Mouse (Mus musculus): ENCODE data around the gene Kcna2.

Kcna2 gene

DNA sequence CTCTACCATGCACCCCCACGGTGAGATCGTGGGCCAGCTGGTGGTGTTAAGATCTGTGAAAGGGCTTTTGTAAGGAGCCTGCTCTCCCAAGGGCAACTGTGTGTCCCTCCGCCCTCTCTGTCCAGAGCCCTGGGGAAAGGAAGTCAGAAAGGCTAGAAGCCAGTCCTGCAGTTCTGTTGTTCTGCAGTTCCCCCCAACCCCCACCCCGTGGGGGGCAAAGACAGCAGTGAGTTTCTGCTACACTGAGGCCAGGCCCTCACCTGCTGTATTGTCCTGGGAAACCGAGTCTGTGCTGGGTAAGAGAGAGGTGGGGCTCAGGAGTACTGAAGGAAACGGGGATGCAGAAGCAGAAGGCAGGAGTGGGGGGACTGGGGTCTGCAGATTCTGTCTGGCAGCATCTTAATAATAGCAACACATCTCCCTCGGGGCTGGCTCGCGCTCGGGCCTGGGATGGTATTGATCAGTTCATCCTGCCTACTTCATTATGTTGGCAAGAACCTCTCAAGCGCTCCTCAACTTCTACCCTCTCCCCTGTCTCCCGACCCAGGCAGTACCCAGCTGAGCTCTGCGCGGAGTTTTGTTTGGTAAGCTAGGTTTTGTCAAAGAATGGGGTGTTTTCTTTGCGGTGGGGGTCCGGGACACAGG is at the start of gene Kcna2:
Gene Kcna2, plus strand, starts transcription at position 336 of the 645 bp plus-strand sequence.
- no peak for DNase-seq (ENCODE audit: low spot score in 2 of 2)

DNA sequence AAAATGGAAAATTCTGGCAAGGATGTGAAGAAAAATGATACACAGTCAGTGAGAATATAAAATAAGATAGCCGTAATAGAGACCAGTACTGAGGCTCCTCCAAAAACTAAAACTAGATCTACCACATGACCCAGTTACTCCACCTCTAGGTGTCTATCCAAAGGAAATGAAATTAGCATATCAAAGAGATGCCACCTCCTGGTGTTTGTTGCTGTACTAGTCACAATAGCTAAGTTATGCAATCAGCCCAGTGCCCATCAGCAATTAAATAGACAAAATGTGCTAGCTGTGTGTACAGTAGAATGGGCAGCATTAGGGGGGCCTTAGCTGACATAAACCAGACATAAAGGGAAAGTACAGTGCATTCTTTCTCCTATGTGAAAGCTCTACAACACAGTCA is 39.5 kb upstream of the Kcna2 start:
- no peak for DNase-seq (ENCODE audit: low spot score in 2 of 2)

DNA sequence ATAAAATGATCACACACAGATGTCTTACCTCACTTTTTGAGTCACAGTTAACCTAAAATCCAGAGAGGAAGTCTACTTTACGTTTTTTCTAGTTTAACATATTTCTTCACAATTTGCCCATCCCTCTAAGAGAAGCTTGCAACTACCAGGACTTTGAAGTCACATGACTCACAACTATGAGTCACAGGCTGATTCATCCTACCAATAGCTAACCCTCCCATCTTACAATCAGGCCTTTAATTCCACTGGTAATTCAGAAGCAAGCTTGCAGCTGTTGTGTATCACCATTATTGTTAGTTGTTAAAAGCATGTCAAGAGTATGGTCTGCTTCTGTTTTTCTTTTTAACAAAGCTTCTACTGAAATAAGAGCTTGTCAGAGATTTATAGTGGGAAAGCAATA is 38.2 kb upstream of the Kcna2 start:
- DNase-seq (ENCODE audit: low spot score in 2 of 2), result no peak

DNA sequence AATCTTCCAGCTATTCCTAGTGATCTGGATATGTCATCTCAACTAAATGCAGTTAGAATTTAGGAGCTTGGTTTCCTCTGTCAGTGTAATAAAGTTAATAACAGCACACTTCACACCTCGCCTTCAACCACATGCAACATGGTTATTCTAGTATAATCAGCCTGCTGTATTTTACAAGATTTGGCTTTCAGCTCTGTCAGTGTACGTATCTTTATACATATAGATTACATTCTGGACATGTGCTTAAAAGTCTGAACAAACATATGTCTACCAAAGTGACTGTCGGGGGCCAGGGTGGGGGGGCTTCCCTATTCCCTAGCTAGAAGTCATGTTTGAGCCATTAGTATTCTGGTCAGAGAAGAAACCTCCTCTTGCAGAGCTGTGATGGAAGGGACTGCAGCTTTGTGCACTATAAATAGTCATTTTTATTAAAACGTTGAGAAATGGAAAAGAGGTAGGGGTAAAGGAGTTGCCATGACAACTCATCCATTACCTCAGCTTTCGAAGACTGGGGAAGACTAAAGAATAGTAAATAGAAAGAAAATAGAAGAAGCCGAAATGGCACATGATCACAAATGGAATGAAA is 35.3 kb upstream of the Kcna2 start:
- no peak for DNase-seq (ENCODE audit: low spot score in 2 of 2)

DNA sequence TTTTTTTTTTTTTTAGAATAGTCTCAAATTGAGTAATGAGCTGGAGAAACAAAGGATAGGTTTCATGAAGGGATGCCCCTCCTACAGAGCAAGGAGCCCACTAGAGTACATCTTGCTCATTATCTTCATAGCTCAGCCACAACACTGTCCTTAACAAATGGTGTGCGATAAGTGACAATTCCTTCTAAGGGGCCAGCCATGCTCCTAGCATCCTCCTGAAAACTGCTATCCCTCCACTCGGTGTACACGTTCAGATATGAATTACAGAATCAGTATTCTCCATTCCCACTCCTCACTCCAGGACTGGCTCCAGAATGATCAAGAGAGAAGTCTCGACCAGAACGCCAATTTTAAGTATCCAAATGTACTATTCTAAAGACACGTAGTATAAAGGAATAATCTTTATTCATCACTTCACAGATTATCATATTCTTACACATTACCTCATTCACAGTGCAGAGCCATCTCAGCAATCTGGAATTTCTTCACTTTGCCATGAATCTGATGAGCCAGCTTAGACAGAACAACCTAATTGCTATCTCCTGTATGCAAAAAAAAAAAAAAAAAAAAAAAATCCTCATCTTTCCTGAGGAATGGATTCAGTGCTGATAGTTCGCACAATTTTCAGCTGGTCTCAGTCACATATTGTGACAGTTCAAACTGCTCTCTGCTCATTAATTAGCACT is 34.6 kb upstream of the Kcna2 start:
- no peak for DNase-seq (ENCODE audit: low spot score in 2 of 2)

DNA sequence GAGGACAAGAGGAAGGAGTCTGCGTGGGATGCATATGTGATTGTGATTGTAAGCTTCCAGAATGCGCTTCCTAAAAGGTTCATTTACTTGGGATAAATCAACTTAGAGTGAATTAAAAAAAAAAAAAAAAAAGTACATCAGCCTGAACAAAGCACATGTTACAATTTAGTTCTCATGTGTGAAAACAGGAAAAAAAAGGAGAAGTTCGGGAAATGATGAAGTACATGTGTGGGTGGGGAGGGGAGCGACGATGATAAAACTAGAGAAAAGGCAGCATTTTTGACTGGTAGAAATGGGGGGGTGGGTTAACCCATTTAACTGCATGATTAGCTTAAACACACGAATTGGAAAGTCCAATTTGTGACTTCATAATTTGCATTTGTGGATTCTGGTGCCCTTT is 33.7 kb upstream of the Kcna2 start:
- DNase-seq (ENCODE audit: low spot score in 2 of 2), result no peak

DNA sequence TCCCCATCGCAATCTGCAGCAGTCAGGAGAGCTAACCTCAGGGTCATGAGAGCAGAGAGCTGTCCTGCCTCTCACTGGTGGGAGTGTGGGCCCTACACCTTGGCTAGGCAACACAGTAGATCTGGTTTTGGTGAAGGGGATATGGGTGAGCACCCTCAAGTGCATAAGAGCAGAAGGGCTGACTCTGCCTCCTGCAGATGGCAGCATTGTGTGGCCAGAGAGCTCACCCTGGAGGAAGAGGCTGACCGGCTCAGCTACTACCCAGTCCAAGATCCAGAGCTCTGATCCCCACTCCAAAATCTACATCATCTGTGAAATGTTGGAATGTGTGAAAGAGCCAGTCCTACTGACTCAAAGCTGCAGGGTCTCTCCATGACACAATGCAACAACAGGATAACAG is 27.1 kb upstream of the Kcna2 start:
- no peak for DNase-seq (ENCODE audit: low spot score in 2 of 2)

DNA sequence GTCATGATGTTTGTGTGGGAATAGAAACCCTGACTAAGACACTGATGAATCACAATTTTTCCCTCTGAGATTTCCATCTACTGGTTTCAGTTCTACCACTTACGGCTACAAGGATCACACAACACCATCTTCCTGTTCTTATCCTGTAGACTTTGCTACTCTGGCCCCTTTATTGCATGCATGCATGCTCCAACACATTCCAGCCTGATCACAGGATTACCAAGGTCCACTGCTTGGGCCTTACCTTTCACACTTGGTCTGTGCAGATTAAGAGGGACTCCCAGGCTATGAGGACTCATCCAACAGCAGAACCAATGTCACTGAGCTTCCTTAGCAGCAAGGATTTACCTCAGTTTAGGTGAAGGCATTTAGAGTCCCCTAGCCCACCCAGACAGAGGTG is 25.2 kb upstream of the Kcna2 start:
- DNase-seq (ENCODE audit: low spot score in 2 of 2), result no peak

DNA sequence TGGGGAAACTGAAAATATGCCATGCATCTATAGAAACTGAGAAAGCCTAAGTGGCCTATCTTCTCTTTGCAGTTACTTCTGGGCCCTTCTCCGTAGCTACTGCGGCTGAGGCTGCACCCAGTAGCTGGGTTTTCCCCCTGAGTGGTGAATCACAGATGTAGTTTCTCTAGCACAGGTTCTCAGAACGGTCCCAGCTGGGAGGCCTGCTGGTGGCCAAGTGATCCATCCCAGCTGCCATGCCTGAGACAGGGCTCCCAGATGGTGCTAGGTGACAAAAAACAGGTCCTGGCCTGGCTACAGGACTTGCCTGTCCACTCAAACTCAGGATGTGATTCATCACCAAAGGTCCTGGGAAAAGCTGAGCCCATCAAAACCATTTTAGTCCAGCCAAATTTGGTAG is 24.3 kb upstream of the Kcna2 start:
- no peak for DNase-seq (ENCODE audit: low spot score in 2 of 2)

DNA sequence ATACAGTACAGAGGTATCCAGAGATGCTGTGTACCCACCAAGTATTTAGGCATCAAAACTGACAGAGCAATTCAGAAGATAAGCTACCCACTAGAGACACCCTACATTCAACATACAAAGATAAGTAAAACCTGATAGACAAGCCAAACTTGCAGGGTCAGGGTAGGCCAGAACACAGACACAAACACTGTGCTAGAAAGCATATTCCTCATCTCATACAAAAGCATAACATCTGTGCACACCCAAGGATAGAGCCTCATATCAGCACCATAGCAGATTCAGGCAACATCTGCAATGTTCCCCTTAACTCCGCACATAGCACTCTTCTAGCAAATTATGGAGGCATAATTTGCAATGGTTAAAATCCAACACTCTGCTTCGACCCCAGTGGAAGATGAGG is 23.8 kb upstream of the Kcna2 start:
- no peak for DNase-seq (ENCODE audit: low spot score in 2 of 2)

DNA sequence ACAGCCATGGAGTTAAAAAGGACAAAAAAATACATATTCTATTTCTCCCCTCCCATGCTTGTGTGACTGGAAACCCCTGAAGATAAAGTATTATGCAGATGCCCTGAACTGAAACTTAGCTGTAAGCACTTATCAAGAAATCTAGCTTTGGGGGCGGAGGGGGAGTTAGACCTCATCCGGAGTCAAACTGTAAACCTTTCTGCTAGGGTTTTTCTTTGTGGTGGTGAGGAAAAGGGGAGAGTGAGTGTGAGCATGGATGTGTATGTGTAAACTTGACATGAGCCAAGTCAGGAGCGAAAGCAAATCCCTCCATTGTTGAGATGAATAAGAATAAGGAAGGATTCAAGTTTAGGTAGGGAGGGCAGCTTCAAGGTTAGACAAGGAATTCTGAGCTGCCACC is 20.1 kb upstream of the Kcna2 start:
- peak; percentile 76 to 78 for DNase-seq (ENCODE audit: low spot score in 2 of 2)

DNA sequence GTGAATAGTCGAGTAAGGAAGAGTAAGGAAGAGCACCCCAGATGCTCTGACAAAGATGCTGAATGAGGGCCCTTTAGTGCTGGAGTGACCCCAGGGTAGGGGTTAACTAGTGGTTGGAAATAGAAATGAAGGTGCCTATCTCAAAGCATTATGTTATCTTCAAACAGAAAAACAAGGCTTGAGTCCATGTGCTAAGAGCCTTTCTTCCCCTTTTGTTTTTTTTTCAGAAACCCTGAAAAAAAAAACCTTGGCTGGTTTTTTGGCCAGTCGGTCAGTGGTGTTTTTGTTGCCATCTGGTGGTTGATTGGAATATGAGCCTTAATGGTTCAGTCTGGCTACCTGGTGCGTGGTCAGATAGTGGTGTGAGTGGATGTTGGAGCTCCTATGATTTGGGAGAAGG is 19.7 kb upstream of the Kcna2 start:
- no peak for DNase-seq (ENCODE audit: low spot score in 2 of 2)

DNA sequence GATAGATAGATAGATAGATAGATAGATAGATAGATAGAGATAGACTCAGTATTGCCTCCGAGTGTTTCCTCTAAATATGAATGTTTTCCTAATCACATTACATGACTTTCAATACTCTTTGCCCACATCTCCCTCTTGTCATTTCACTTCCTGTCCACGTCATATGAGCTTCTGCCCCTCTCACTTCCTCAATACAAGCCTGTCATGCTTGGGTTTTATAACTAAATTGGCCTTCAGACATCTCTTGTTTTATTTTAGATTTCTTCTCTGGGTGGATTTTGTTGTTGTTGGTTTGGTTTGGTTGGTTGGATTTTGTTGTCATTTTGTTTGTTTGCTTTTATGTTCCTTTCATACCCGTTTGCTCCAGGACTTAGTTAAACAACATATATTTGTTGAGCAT is 16.4 kb upstream of the Kcna2 start:
- no peak for DNase-seq (ENCODE audit: low spot score in 2 of 2)

DNA sequence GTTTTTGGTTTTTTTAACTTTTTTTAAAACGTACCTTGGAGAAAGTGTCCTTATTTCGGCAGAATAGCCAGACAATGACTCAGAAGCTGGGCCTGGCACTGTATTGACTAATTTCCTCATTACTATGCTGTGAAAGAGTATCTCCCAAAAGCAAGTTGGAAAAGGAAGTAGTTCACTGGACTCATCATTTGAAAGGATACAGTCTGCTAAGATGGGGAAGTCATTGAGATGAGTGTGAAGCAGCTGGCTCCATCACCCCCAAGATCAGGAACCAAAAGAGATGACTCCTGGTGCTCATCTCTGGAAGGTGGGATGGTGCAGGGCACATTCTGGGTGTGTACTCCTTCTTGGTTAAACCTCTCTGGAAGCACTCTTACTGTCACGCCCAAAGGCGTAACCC is 13.5 kb upstream of the Kcna2 start:
- DNase-seq (ENCODE audit: low spot score in 2 of 2), result no peak

DNA sequence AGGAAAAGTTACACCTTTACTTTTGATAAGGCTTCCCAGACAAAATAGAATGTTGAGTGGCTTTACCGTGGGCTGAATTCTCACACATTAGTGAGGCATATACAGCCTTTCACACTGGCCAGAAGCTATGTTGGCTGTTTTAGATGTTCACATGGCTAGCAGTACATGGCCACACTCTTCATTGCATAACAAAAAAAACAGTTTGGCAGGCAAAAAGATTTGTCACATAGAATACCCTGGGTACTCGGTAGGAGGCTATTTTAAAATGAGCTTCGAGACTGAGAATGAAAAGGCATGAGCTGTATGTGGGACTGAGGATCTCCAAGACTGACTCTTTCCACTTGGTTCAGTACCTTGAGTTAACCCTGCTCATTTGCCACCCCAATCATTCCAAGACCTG is 12.1 kb upstream of the Kcna2 start:
- DNase-seq (ENCODE audit: low spot score in 2 of 2), result no peak

DNA sequence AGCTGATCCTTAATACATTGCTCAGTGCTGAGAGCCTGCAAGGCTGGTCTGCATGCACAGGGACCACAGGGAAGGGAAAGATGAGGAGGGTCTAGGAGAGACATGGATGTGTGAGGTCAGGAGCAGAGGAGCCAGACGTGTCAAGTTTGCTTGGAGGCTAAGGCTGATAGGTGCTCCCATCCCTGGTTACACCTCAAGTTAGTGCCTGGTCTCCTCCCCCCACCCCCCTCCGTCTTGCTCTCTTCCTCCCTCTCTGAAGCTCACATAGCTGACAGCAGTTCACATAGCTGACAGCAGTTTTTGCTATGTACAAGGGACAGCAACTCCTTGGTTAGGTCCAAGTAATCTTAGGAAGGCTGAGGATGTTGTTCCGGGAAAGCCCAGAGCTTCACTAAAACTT is 11.5 kb upstream of the Kcna2 start:
- DNase-seq (ENCODE audit: low spot score in 2 of 2), result peak; percentile 56 to 65

DNA sequence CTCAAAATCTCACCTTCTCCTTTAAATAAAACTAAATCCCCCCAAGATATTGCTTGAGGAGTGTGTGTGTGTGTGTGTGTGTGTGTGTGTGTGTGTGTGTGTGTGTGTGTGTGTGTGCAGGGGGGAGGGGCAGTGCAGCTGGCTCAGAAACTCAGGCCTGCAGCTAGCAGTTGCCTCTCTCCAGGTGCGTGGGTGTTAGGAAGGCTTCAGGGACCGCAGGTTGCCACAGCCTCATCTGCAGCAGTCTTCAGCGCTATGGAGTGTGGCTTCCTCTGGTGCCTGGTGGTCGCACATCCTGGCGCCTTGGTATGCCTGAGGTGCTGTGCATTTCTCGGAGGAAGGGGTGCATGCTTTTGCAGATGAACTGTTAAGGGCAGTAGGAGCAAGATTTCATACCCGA is 10.9 kb upstream of the Kcna2 start:
- peak; percentile 89 to 92 for DNase-seq (ENCODE audit: low spot score in 2 of 2)

DNA sequence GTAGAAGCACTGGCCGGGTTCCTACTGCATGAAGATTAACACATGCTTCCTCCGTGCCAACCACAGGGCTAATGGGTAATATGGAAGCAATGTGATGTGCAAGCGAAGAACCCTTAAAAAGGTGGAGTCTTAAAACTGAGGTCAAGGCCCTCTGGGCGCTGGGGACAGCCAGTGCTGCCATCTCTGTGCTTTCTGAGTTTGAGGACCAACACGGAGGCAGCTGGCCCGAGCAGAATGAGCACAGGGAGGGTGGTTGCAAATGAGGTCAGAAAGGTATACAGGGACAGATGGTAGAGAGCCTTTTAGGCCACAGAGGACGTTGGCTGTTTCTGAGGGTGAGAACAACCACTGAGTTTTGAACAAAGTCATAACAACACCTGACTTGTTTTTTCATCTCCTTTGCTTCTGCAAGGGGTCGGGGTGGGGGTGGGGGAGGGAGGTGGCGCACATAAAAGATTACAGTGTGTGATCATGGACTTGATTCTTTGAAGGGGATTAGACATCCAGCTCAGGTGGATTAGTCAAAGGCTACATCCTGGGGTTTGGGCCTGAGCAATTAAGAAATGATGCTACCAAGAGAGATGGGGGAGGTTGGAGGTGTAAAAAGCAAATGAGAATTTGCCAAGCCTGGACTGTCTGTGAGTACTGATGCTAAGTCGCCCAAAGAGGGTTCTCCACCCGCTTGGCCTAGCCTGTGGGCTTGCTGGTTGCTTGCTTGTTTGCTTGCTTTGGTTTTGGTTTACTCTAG is 10.4 kb upstream of the Kcna2 start:
- peak in 1 of 2 experiments; percentile 68 for DNase-seq (ENCODE audit: low spot score in 2 of 2)

DNA sequence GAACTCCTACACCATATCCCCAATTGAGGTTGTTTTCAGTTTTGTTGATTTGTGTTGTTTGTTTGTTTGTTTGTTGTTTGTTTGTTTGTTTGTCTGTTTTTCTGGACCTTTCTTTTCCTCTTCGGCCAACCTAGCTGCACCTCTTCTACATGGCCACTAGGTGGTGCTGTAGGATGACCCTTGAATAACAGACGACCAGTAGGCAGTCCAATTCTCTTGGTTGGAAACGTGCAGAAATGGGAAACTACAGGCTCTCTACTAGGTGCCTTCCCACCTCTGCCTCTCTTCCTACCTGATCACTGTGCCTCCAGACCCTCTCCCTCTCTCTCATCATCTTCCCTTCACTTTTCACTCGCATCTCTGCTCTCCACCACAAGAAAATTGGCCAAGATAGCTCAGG is 6.9 kb upstream of the Kcna2 start:
- DNase-seq (ENCODE audit: low spot score in 2 of 2), result peak in 1 of 2 experiments; percentile 60

DNA sequence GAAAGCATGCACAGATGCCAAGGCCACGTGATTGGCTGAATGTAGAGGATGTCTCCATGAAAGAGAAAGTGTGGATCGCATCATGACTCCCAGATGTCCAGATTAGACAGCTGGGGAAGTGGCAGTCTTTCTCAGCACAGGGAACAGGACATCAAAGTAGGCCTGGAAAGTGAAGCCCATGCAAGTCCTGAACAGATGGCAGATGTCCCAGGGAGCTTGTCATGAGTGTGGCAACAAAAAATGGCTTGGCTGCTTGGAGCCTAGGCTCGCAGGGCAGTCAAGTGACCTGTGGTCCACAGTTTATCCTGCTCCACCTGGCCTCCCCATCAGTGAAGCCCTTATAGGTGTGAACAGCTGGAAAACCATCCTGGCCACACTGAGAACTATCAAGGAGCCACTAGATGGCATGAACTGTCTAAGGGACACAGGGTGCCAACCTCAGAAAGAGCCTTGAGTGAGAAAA is 4.6 kb upstream of the Kcna2 start:
- no peak for DNase-seq (ENCODE audit: low spot score in 2 of 2)

DNA sequence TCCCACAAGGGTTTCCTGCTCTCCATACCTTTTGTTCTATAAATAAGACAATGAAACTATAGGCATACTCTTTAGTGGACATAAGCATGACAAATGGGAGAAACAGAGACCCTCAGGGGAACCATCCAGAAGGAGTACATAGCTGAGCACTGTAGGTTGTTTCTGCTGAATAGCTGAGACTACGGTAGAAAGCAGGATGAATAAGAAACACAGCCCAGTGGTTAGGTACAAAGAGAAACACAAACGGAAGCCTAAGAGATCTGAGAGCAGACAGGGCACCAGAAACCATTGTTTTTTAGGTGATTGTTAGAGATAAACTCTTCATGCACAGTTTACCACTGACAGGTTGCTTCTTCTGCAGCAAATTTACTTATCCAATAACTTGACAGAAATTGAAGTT is 1.1 kb upstream of the Kcna2 start:
- no peak for DNase-seq (ENCODE audit: low spot score in 2 of 2)

DNA sequence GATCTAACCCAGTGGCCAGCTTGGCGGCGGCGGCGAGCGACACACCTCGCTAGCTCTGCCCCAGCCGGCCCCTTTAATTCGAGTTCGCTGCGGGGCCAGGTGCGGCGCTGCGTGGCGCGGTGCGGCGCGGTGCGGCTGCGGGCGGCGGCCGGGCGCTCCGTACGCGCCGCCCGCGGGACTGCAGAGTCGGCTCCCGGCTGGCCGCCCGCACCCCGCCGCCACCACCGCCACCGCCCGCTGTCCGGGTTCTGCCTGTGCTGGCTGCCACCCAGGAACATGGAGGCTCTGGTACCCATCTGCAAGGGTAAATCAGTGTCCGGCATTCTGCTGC is 475 bp downstream of the Kcna2 start:
- no peak for DNase-seq (ENCODE audit: low spot score in 2 of 2)
